Mouse (Mus musculus) cerebellum, adult 18-20 months (tissue): ENCODE measurements around the gene Hsd17b13.

Experiments
- DNase-seq, 2 experiments: peaks; one replicate each; pipeline ENCODE4 v3.0.0; 2021

Hsd17b13 gene

GRCm38 (mm10) chr5:103919497-103919896 lies 57.7 kb downstream of the Hsd17b13 start:
- no peak for DNase-seq

- DNase-seq: no peak
Measured at GRCm38 (mm10) chr5:103918233-103918632, 59.0 kb downstream of the Hsd17b13 start.

- no peak for DNase-seq
Measured at GRCm38 (mm10) chr5:103917357-103917895, 59.8 kb downstream of the Hsd17b13 start.

- no peak for DNase-seq
Measured at GRCm38 (mm10) chr5:103916595-103917356, 60.4 kb downstream of the Hsd17b13 start.

- no peak for DNase-seq
Measured at GRCm38 (mm10) chr5:103914335-103915226, 62.6 kb downstream of the Hsd17b13 start.

GRCm38 (mm10) chr5:103913150-103913549 lies 64.1 kb downstream of the Hsd17b13 start:
- DNase-seq: no peak

GRCm38 (mm10) chr5:103911555-103911954 lies 65.7 kb downstream of the Hsd17b13 start:
- peak; percentile 12 to 24 for DNase-seq

GRCm38 (mm10) chr5:103910748-103911409 lies 66.3 kb downstream of the Hsd17b13 start, which contains the start of gene Klhl8:
Gene Klhl8 (minus strand): TSS chr5:103911259.
- peak; percentile 92 to 95 for DNase-seq

GRCm38 (mm10) chr5:103910156-103910555 lies 67.1 kb downstream of the Hsd17b13 start:
- DNase-seq: no peak

- DNase-seq: no peak
Measured at GRCm38 (mm10) chr5:103909466-103909865, 67.7 kb downstream of the Hsd17b13 start.

- DNase-seq: no peak
Measured at GRCm38 (mm10) chr5:103908851-103909250, 68.4 kb downstream of the Hsd17b13 start.

GRCm38 (mm10) chr5:103907844-103908243 lies 69.4 kb downstream of the Hsd17b13 start:
- DNase-seq: no peak

- no peak for DNase-seq
Measured at GRCm38 (mm10) chr5:103906173-103906572, 71.0 kb downstream of the Hsd17b13 start.
